Mouse (Mus musculus): Measurements from ENCODE around the gene Ogdhl. TPM values are rescaled to one million over a fixed set of nuclear protein-coding genes. Genes with fewer than 3 reads are reported as not detected.
"Not testable (repeated sequence)": the region's sequence is repeated elsewhere in the genome, so short reads cannot be mapped to it uniquely, and the experiment has no call there.

The Ogdhl gene
- polyA plus RNA-seq (2012; rRNA removed) = 1.6 and 1.9 TPM in 2 replicates

DNA sequence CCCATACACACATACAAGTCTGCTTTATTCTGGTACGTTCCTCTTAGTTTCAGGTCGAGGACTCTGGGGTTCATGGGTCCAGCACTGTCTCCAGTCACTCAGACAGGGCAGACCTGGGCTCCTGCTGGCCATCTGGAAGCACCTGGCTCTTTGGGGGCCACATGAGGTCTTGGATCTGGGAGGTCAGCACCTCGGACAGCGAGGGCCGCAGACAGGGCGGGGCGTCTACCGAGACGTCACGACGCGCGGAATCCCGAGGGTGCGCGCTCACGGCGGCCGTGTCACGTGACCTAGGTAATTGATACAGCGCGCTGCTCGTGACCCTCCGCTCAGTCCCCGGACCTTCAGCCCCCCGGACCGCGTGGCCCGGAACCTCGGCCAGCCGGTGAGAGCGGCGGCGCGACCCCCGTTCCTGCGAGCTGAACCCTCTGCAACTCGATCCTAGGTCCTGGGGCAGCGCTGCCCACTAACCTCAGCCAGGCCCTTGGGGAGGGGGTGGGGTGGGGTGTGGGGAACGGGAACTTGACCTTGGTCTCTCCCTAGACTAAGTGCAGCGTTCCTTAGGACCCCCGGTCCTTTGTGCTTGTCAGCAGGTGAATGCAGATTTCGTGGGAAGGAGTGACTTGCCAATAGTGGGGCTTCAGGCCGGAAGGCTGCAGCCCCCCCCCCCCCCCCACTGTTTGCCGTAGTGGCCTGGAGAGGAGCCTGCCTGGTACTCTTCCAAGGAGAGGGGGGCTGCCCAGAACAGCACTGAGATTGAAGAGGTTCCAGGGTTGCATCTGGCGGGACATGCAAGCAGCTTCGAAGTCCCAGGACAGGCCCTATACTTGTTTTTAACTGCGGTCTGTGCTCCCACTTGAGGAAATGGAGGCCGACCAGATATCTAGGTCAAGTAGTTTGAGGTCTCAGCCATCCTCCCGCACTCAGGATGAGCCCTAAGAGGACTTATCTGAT is at the start of gene Ogdhl:
Ogdhl (plus strand) TSS at position 288 of the 954 bp plus-strand sequence.
- no peak for DNase-seq (ENCODE audit: low read depth, low spot score)
- 3% methylated on average over 50 of the region's 50 CpGs for WGBS

DNA sequence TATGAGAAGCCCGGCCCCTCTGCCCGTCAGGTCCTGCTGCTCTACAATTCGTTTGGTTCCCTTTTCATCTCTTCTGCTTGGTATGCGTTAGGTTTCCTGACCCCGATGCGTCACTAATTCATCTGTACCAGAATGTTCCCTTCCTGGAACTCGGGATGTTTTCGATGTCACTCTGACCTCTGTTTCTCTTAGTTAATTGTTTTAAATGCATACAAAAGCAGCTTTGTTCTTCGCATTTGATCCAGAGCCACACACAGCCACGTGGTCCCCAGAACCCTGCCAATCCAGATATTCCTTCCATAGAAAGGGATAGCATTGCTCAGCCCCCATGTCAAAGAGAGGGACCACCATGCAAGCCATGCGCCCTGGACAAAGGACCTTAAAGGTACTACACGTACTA is 20.2 kb upstream of the Ogdhl start:
- no peak for DNase-seq (ENCODE audit: low read depth, low spot score)
- WGBS = 81% methylated on average over 12 of the region's 12 CpGs

DNA sequence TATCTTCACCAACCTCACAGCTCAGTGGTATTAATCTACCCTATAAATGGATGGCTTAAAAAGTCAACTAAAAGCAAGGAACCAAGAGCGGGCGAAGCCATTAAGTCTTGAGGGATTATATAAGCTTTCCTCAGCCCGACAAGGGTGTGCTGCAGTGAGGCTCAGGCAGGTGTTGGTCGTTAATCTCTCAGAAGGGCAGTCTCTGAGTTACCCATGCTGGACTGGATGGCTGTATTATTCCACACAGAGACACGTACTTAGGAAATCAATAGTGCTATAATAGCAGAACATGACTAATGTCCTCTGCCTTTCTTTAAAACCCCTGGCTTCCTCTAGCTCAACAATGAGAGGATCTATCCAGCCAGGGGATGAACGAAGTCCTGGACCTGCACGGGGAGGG is 19.4 kb upstream of the Ogdhl start:
- no peak for DNase-seq (ENCODE audit: low read depth, low spot score)
- 82% methylated on average over 7 of the region's 7 CpGs for WGBS

DNA sequence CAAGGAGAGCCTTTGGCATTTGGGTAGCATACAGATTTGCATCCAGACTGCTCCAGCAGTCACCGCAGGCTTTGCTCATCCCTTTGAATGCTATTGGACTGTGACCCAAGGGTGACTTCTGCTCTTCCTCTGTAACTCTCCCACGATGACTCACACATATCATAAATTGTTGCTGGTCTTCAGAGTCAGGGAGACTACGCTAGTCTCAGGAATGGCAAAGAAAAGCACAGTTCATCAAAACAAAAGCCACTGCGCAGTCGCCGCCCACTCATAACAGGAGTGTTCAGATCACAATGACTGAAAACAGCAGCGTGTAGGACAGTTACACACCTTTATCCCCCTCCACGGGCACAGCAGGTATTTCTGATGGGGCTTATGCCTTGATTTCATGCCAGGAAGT is 16.9 kb upstream of the Ogdhl start:
- DNase-seq (ENCODE audit: low read depth, low spot score) = no peak
- 61% methylated on average over 8 of the region's 8 CpGs for WGBS

DNA sequence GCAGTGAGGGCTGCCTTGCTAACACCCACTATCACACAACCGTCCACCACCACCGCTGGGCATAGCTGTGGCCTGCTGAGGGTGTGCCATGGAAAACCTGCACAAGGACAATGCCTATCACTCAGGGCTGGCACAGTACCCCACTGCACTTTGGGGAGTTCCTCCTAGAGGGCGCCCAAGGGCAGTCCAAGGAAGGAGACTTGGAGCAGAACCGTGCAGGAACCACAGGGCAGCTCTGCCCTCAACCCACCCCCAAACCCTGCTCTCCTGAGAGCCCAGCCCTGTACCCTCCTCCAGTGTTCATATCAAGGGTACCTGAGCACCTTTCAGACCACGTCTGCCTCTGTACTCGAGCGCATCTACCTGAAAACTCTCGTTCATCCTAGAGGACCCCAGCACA is 11.9 kb upstream of the Ogdhl start:
- no peak for DNase-seq (ENCODE audit: low read depth, low spot score)
- WGBS = 43% methylated on average over 8 of the region's 8 CpGs

DNA sequence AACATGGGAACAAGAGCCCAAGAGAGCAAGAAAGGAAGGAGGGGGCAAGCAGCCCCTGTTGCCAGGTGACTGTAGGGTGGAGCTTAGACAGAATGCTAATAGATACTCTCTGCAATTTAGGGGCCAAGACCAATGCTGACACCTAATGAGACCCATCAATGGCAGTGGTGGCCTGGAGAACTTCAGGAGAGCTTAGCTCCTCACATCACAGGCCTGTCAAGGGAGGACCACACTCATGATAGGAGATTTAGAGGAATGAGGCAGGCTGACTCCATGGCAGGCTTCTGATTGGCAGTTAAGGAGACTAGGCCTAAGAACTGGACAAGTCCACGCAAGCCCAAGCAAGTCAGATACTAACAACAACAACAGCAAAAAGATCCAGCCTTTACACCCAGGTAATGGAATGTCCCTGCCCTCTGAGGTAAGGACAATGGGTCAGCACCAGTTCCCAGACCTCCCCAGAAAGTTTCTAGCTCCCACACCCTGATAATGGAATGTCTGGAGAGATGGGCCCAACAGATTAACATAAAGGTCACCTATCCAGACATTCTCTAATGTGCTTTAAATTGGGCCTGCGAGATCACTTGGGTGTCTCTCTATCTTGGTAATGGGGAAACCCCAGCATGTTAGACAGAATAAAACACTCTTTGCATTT is 10.3 kb upstream of the Ogdhl start:
- DNase-seq (ENCODE audit: low read depth, low spot score) = no peak
- 95% methylated on average over 2 of the region's 2 CpGs for WGBS

DNA sequence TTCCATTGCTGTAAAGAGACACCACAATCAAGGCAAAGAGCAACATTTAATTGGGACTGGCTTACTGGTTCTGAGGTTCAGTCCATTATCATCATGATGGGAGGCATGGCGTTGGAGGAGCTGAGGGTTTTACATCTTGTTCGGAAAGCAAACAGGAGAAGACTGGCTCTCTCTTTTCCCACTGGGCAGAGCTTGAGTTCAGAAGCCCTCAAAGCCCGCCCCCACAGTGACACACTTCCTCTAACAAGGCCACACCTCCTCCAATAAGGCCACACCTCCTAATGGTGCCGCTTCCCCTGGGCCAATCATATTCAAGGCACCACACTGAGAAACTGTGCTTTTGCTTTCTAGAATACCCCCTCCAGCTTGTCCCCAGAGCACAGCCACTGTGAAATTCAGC is 4.0 kb upstream of the Ogdhl start:
- no peak for DNase-seq (ENCODE audit: low read depth, low spot score)
- 14% methylated on average over 4 of the region's 4 CpGs for WGBS

DNA sequence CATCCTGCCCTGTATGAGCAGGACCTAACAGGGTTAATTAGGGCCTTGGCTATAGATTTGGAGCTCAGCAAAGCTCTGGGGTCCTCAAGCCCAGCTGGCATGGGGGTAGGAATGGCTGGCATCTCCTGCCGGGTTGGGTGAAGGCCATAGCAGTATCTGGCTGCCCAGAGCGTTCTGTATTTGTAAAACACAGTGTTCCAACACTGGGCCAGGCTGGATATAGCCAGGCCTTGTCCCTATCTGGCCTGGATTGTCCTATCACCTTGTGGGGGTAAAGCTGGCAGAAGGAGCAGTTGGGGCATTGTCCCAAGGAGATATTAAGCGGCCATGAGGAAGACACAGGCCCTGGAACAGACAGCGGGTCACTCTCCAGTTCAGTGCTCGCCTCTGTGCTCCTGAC is 1.4 kb downstream of the Ogdhl start:
- no peak for DNase-seq (ENCODE audit: low read depth, low spot score)
- 84% methylated on average over 5 of the region's 5 CpGs for WGBS

DNA sequence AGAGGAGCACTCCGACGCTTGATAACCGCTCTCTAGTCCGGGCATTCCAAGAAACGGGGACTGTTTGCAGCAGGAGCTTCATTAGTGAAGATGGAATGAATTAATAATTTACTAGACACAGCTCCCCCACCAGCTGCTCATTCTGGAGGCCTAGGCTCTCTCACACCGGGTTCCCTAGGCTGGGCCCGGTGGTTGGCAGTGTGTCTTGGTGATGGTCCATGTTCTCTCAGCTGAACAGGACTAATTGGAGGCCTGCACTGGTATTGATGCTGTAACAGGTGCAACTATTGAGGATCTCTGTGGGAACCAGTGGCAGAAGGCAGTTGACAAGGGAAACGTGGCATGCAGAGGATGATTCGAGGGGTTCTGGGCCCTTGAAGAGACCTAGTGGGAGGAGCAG is 5.5 kb downstream of the Ogdhl start:
- no peak for DNase-seq (ENCODE audit: low read depth, low spot score)
- 80% methylated on average over 9 of the region's 9 CpGs for WGBS

DNA sequence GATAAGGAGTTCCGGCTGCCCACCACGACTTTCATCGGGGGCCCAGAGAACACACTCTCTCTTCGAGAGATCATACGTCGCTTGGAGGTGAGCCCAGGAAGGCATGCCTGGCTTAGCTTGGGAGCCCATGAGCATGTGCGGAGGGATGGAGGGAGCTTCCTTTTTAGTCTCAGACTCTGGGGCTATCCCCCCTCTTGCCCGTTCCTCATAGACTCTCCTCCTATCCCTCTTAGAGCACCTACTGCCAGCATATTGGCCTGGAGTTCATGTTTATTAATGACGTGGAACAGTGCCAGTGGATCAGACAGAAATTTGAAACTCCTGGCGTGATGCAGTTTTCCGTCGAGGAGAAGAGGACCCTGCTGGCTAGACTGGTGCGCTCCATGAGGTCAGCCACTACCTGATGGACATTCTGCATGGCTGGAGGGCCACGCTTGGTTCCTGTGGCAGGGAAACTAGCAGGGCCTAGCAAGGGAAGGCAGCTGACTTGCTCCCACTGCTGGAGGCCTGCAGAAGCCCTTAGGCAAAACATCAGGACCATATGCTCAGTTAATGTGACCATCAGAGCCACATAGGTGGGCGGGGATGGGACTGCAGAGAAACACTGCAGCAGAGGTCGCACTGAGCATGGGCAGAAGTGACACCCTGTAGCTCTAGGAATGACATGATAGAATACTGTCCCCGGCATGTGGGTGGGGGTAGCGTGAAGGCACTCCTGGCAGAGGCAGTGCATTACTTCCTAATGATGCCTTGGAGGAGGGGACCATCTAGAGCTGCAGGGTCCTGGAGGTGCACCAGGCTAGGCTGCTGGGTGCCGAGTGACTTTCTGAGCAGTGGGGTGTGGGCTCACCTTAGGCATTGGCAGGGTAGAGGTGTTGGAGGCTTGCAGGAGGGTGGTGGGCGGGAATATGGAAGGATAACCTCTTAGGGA is 11.0 kb downstream of the Ogdhl start:
- WGBS = 86% methylated on average over 20 of the region's 20 CpGs
- DNase-seq (ENCODE audit: low read depth, low spot score) = no peak

DNA sequence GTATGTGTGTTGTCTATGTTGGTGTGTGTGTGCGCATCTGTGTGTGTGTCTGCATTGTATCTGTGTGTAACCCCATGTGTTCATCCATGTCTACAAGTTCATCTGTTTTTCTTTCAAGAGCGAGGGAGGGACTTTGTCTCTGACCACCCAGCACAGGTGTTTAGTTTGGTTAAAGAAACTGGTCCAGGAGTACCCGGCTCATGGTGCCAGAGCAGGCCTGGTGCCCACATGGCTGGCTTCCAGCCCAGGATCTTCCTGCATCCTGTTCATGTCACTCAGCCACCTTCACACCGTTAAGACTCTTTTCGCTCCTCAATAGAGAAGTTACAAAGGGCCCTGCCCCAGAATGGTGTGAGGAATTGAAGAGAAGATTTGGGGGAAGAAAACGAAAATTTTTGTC is 14.2 kb downstream of the Ogdhl start:
- no peak for DNase-seq (ENCODE audit: low read depth, low spot score)
- WGBS = 70% methylated on average over 6 of the region's 6 CpGs

DNA sequence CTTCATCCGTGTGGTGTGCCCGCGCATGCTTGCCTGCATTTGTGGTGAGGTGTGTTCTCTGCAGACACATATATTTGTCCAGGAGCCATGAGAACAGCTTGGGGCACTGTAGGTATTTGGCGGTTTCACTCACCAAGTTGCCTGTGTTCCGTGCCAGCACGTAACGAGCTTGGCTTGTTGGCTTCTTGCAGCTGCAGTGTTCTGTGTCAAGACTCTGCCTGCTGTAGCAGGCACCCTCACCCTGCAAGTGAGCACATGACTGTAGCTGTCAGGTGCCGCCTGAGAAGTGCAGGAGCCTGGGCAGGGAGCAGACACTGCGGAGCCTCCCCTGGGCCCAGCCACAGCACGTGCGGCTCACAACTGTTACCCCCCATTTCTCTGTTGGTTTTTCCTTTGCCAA is 14.7 kb downstream of the Ogdhl start:
- DNase-seq (ENCODE audit: low read depth, low spot score) = no peak
- WGBS = 82% methylated on average over 11 of the region's 11 CpGs

DNA sequence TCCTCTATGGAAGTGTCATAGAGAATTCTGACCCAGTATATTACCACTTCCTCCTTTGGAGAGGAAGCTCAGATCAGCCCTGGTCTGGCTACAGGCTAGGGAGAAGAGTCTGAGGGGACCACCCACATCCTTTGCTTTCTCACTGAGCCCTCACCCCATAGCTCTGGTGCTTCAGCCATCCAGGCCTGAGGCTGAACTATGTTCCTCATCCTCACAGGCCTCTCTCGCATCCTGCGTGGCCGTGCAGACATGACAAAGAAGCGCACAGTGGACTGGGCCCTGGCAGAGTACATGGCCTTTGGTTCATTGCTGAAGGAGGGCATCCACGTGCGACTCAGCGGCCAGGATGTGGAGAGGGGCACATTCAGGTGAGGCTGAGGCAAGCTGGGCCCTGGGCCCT is 20.0 kb downstream of the Ogdhl start:
- DNase-seq (ENCODE audit: low read depth, low spot score) = no peak
- whole genome bisulfite sequencing = 91% methylated on average over 7 of the region's 7 CpGs

DNA sequence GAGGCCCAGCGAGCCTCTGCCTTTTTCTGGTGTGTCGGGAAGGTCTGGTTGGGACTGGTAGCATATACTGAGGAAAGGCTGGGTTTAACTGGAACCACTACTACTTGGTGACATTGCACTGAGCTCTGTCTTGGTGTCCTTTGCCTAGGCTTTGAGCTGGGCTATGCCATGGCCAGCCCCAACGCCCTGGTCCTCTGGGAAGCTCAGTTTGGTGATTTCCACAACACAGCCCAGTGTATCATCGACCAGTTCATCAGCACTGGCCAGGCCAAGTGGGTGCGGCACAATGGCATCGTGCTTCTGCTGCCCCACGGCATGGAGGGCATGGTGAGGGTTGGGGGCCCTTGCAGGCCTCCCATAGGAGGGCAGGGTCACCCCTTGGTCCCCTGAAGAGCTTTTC is 22.4 kb downstream of the Ogdhl start:
- DNase-seq (ENCODE audit: low read depth, low spot score) = no peak
- 93% methylated on average over 7 of the region's 7 CpGs for WGBS

DNA sequence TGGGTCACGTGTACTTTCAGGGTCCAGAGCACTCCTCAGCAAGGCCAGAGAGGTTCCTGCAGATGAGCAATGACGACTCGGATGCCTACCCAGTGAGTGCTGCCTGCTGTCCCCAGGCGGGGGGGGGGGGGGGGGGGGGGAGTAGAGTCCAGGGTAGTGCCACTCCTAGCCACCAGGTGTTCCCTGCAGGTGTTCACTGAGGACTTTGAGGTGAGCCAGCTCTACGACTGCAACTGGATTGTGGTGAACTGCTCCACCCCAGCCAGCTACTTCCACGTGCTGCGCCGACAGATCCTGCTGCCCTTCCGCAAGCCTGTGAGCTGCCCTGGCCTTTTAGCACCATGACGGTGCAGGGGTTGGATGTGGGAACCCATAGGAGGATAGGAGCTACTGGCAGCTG is 22.9 kb downstream of the Ogdhl start:
- 47% methylated on average over 10 of the region's 10 CpGs for WGBS
- no peak for DNase-seq (ENCODE audit: low read depth, low spot score)

DNA sequence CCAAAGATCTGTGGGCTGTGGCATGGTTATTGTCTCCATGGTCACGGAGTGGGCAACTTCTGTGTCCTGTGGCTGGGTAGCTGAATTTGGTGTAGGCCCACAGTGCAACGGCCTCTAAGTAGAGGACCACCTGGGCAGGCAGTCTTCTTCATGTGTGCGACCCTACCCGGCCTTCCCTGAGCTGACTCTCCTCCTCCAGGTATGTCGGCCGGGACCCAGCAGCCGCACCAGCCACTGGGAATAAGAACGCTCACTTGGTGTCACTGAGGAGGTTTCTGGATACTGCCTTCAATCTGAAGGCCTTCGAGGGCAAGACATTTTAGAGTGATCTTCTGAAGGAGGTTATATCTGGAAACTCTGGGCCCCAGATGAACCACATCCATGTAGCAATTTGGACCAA is 25.5 kb downstream of the Ogdhl start:
- 92% methylated on average over 9 of the region's 9 CpGs for WGBS
- no peak for DNase-seq (ENCODE audit: low read depth, low spot score)

DNA sequence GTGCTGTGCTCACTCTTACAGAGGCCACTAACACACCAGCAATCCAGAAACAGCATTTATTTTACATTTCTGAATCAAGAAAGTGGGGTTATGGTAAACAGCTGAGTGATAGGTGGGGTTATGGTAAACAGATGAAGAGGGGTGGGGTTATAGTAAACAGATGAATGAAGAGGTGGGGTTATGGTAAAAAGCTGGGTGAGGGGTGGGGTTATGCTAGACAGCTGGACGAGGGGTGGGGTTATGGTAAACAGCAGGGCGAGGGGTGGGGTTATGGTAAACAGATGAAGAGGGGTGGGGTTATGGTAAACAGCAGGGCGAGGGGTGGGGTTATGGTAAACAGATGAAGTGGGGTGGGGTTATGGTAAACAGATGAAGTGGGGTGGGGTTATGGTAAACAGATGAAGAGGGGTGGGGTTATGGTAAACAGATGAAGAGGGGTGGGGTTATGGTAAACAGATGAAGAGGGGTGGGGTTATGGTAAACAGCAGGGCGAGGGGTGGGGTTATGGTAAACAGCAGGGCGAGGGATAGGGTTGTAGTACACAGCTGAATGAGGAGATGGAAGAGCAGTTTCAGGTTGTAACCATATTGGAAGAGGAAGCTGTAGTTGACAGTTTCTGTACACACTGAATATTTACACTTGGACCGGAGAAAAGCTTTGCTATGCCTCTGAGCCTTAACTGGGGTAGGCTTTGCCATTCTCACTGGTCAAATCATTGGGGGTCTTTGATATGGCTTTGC is 29.5 kb downstream of the Ogdhl start:
- 24% methylated on average over 6 of the region's 6 CpGs for WGBS
- not testable (repeated sequence) for DNase-seq (ENCODE audit: low read depth, low spot score)

DNA sequence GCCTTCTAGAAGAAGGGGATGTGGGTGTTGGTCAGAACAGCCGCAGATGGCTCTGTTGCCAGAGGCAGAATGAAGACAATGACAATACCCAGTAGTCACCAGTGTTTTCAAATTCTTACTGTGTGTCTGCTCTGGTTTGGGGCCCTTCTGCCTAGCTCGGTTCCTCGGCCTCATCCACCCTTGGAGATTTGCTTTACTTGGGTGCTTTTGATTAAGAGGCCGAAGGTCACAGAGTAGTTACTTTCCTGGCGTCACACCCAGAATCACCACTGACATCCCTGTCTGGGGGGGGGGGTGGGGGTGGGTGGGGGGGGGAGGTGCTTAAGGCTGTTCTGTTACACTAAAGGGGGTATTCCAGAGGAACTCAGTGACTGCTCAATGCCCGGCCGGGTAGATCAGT is 42.5 kb downstream of the Ogdhl start:
- no peak for DNase-seq (ENCODE audit: low read depth, low spot score)
- 44% methylated on average over 7 of the region's 7 CpGs for WGBS

DNA sequence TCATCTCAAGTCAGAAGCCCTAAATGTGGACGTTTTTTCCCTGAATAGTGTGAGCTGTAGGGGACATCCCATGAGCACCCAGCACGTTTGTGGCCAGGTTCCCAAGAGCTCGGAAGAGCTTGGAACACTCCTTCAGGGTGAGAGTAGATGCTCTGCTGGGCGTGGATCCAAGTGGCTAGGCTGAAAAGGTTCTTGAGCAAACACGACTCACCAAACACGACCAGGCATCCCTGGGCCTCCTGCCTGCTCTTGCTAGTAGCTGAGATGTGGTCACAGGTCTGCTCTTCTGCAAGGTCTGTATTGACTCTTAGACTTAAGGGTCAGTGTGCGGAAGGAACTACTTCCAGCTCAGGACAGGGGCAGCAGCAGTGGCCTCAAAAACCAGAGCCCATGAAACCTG is 47.9 kb downstream of the Ogdhl start:
- 25% methylated on average over 7 of the region's 7 CpGs for WGBS
- DNase-seq (ENCODE audit: low read depth, low spot score) = no peak

All from large intestine, adult 2 months (tissue).